In genomic region chr13:24580759-24581158, GRCm38 (mm10) we compare ENCODE assay signal across 23 mouse cellular contexts. TPM values are rescaled to one million over a fixed set of nuclear protein-coding genes. Genes with fewer than 3 reads are reported as not detected.
DNase-seq lines count a peak whose midpoint lies in the region; ATAC-seq and TF ChIP-seq lines count a peak whose summit lies in the region.
"Had no signal": no experiment of that assay in that cellular context is flagged by ENCODE, and none has a peak within 500 bp of the region (broad histone marks: within the 10 kb centered on the region; RNA-seq: fewer than 3 reads in every experiment).

No protein-coding gene starts in this region.

- H3K4me1 ChIP-seq in forebrain, embryonic 12.5 days, result peaks cover 16% of the 10 kb centered on the region
- H3K4me1 ChIP-seq in forebrain, postnatal 0 days (ENCODE audit: insufficient read depth), result peaks cover 15% of the 10 kb centered on the region
- peaks cover 3% of the 10 kb centered on the region; the same call in 1 of the 2 replicates for H3K4me1 ChIP-seq in bone marrow, adult 2 months (ENCODE audit: control insufficient read depth, insufficient read depth, low read length)
- peaks cover 8% of the 10 kb centered on the region; the same call in 1 of the 2 replicates for H3K4me1 ChIP-seq in liver, postnatal 0 days (ENCODE audit: insufficient read depth)
- H3K4me1 ChIP-seq in kidney, embryonic 15.5 days, result peaks cover 14% of the 10 kb centered on the region

- no peak; the same call in 1 of the 2 replicates for TF ChIP-seq EP300 in liver, postnatal 0 days (IDR thresholded peaks at IDR 0.05; ENCODE audit: low read depth)

- no peak for TF ChIP-seq CTCF in forebrain, postnatal 0 days (IDR thresholded peaks at IDR 0.05; ENCODE audit: low read depth)
- no peak for TF ChIP-seq CTCF in bone marrow, adult 2 months (IDR thresholded peaks at IDR 0.05; ENCODE audit: control insufficient read depth, insufficient read depth, low read length)
- TF ChIP-seq CTCF in liver, postnatal 0 days (IDR thresholded peaks at IDR 0.05; ENCODE audit: low read depth), result no peak

- 0 out of 2 replicates have a peak overlapping the region, but pooled peaks have one; percentile 59 for H3K27ac ChIP-seq in forebrain, embryonic 12.5 days
- H3K27ac ChIP-seq in forebrain, postnatal 0 days (ENCODE audit: low read depth, low read length), result no peak overlapping the region
- peak overlapping the region; percentile 22; the same call in 1 of the 2 replicates for H3K27ac ChIP-seq in bone marrow, adult 2 months (ENCODE audit: control insufficient read depth, insufficient read depth, low read depth, low read length, poor library complexity)
- no peak overlapping the region for H3K27ac ChIP-seq in liver, postnatal 0 days (ENCODE audit: low read depth)
- H3K27ac ChIP-seq in kidney, embryonic 15.5 days, result no peak overlapping the region
- H3K27ac ChIP-seq: gastrocnemius, adult 2 months; left cerebral cortex, adult 2 months; midbrain, embryonic 10.5 days; neural tube, embryonic 12.5 days had no signal

- DNase-seq in forebrain, postnatal 0 days, result no peak
- peak; percentile 75 for DNase-seq in liver
- peak; percentile 50 for DNase-seq in liver, postnatal 0 days
- DNase-seq in embryo, embryonic 10.5 days (ENCODE audit: low spot score), result no peak
- DNase-seq in lung, postnatal 10 days, result no peak
- DNase-seq: adrenal gland, adult 8-10 months; cerebellum, adult 11-12 months; cerebellum, postnatal 14 days; embryo, embryonic 11 days; gastrocnemius, adult 2 months; kidney, adult 18-20 months; kidney, postnatal 25 days; left cerebral cortex, postnatal 4 days; lung, adult 18-20 months; lung, postnatal 36 days; right cerebral cortex, adult 18-20 months had no signal

- ATAC-seq in forebrain, embryonic 12.5 days (ENCODE audit: low FRiP score), result no peak
- no peak for ATAC-seq in forebrain, postnatal 0 days
- peak; percentile 76 for ATAC-seq in liver, postnatal 0 days
- no peak for ATAC-seq in kidney, embryonic 15.5 days (replicated peaks; ENCODE audit: low FRiP score)

- no peaks in the 10 kb centered on the region for H3K36me3 ChIP-seq in forebrain, embryonic 12.5 days (replicated peaks)
- H3K36me3 ChIP-seq in forebrain, postnatal 0 days (ENCODE audit: insufficient read depth), result no peaks in the 10 kb centered on the region
- no peaks in the 10 kb centered on the region for H3K36me3 ChIP-seq in liver, postnatal 0 days (replicated peaks; ENCODE audit: insufficient read depth, low read length)
- no peaks in the 10 kb centered on the region for H3K36me3 ChIP-seq in kidney, embryonic 15.5 days
- H3K36me3 ChIP-seq: heart, embryonic 12.5 days; midbrain, embryonic 10.5 days; neural tube, embryonic 12.5 days had no signal

- 89% methylated on average over 8 of the region's 8 CpGs for WGBS in forebrain, embryonic 12.5 days
- 90% methylated on average over 8 of the region's 8 CpGs for WGBS in forebrain, postnatal 0 days
- WGBS in bone marrow, adult 2 months, result 60% methylated on average over 8 of the region's 8 CpGs
- 65% methylated on average over 8 of the region's 8 CpGs for WGBS in liver, postnatal 0 days (ENCODE audit: insufficient replicate concordance)
- WGBS in kidney, embryonic 15.5 days, result 84% methylated on average over 8 of the region's 8 CpGs

- H3K9ac ChIP-seq in forebrain, embryonic 12.5 days, result no peak overlapping the region
- H3K9ac ChIP-seq in forebrain, postnatal 0 days, result no peak overlapping the region
- H3K9ac ChIP-seq in liver, postnatal 0 days (replicated peaks), result no peak overlapping the region
- no peak overlapping the region for H3K9ac ChIP-seq in kidney, embryonic 15.5 days
- H3K9ac ChIP-seq: heart, embryonic 12.5 days; neural tube, embryonic 12.5 days had no signal

- no peak for TF ChIP-seq POLR2A in bone marrow, adult 2 months (IDR thresholded peaks at IDR 0.05; ENCODE audit: borderline replicate concordance, control insufficient read depth, low read depth, low read length)

- no peak overlapping the region for H3K4me3 ChIP-seq in forebrain, embryonic 12.5 days (replicated peaks)
- no peak overlapping the region for H3K4me3 ChIP-seq in forebrain, postnatal 0 days (ENCODE audit: low read depth, low read length)
- H3K4me3 ChIP-seq in bone marrow, adult 2 months (replicated peaks; ENCODE audit: control insufficient read depth, low read depth, low read length), result no peak overlapping the region
- no peak overlapping the region for H3K4me3 ChIP-seq in liver, postnatal 0 days (ENCODE audit: low read depth, low read length)
- H3K4me3 ChIP-seq in kidney, embryonic 15.5 days (replicated peaks), result no peak overlapping the region
- H3K4me3 ChIP-seq: gastrocnemius, adult 2 months; heart, embryonic 12.5 days; left cerebral cortex, adult 2 months; midbrain, embryonic 10.5 days; neural tube, embryonic 12.5 days had no signal

- H3K9me3 ChIP-seq in forebrain, embryonic 12.5 days, result no peaks in the 10 kb centered on the region
- H3K9me3 ChIP-seq in forebrain, postnatal 0 days (ENCODE audit: low read length), result no peaks in the 10 kb centered on the region
- H3K9me3 ChIP-seq in liver, postnatal 0 days (ENCODE audit: low read length), result no peaks in the 10 kb centered on the region
- H3K9me3 ChIP-seq in kidney, embryonic 15.5 days (replicated peaks), result no peaks in the 10 kb centered on the region
- H3K9me3 ChIP-seq: heart, embryonic 12.5 days; midbrain, embryonic 10.5 days; neural tube, embryonic 12.5 days had no signal

- no peaks in the 10 kb centered on the region for H3K27me3 ChIP-seq in forebrain, embryonic 12.5 days
- H3K27me3 ChIP-seq in forebrain, postnatal 0 days (ENCODE audit: insufficient read depth, low read length), result no peaks in the 10 kb centered on the region
- H3K27me3 ChIP-seq in liver, postnatal 0 days (ENCODE audit: insufficient read depth, low read length), result no peaks in the 10 kb centered on the region
- H3K27me3 ChIP-seq in kidney, embryonic 15.5 days, result no peaks in the 10 kb centered on the region
- H3K27me3 ChIP-seq: heart, embryonic 12.5 days; neural tube, embryonic 12.5 days had no signal

- no peak overlapping the region for H3K4me2 ChIP-seq in forebrain, embryonic 12.5 days
- H3K4me2 ChIP-seq in forebrain, postnatal 0 days (ENCODE audit: low read depth), result no peak overlapping the region
- H3K4me2 ChIP-seq in liver, postnatal 0 days (ENCODE audit: low read depth, low read length), result peak overlapping the region; percentile 18; the same call in 1 of the 2 replicates
- no peak overlapping the region for H3K4me2 ChIP-seq in kidney, embryonic 15.5 days
- H3K4me2 ChIP-seq: heart, embryonic 12.5 days; neural tube, embryonic 12.5 days had no signal

RNA-seq across cellular contexts. Expression of gene Ripor2, which starts 1.2 kb away (rescaled TPM):
- polyA plus RNA-seq in forebrain, embryonic 12.5 days (2016; fragmentation: Nextera tagmentation; extraction: Ambion mirVana), result 16.6 and 17.8 TPM in 2 replicates
- total RNA-seq in forebrain, postnatal 0 days (2014; rRNA removed), result 51.5 and 53.2 TPM in 2 replicates
- polyA plus RNA-seq in forebrain, postnatal 0 days (2015; fragmentation: Nextera tagmentation; extraction: Ambion mirVana), result 13.8 and 21.3 TPM in 2 replicates
- polyA plus RNA-seq in bone marrow, adult 2 months (2011; ENCODE audit: insufficient read depth, insufficient read length, low replicate concordance, missing spikeins), result 22.5 and 41.4 TPM in 2 replicates
- polyA plus RNA-seq in liver, postnatal 0 days (2015; fragmentation: Nextera tagmentation; extraction: Ambion mirVana), result 3.7 and 3.8 TPM in 2 replicates
- 2.7 and 2.8 TPM in 2 replicates for polyA plus RNA-seq in kidney, embryonic 15.5 days (2015; fragmentation: Nextera tagmentation; extraction: Ambion mirVana)

Comparison
In these comparisons a context has a peak if more than half of its experiments do, and no peak if none do; other contexts are left out.
1. H3K27ac ChIP-seq: peak in forebrain, embryonic 12.5 days (single experiment) and bone marrow, adult 2 months (single experiment); none in forebrain, postnatal 0 days (single experiment), liver, postnatal 0 days (single experiment) and kidney, embryonic 15.5 days (single experiment).
2. DNase-seq: peak in liver (single experiment) and liver, postnatal 0 days (single experiment); none in forebrain, postnatal 0 days (single experiment), embryo, embryonic 10.5 days (single experiment) and lung, postnatal 10 days (single experiment).